Mouse (Mus musculus) olfactory bulb, adult 2 months (tissue): ENCODE measurements at regions not wholly inside any gene's neighbourhood (a gene's known extent, or its start where the extent isn't known, plus 50 kb on each side); places are given as distances from the start of the nearest gene placed in this dataset.
A peak's percentile ranks its signal among the peaks of the same experiment; 100 is the strongest.
"Not testable (repeated sequence)": the region's sequence is repeated elsewhere in the genome, so short reads cannot be mapped to it uniquely, and the experiment has no call there.

Experiments used
- H3K27ac ChIP-seq: fragments of 200-500 bp; 2 replicates; pipeline ENCODE4 v1.5.1; 2012; ENCODE audit warnings: low read depth, low read length; ENCODE audit not compliant: insufficient read depth
- H3K4me1 ChIP-seq: fragments of 200-500 bp; 2 replicates; pipeline ENCODE4 v1.6.1; 2012; ENCODE audit warnings: low read length; ENCODE audit not compliant: control insufficient read depth, insufficient read depth
- H3K4me3 ChIP-seq: fragments of 200-500 bp; 2 replicates; pipeline ENCODE4 v1.5.1; 2012; ENCODE audit warnings: mild to moderate bottlenecking, low read depth, low read length, moderate library complexity; ENCODE audit not compliant: insufficient read depth
- CTCF ChIP-seq: fragments of 200-500 bp; IDR thresholded peaks from 2 replicates; pipeline ENCODE4 v1.5.1; 2012; ENCODE audit warnings: low read depth, mild to moderate bottlenecking, low read length, moderate library complexity; ENCODE audit not compliant: insufficient read depth
- POLR2A ChIP-seq: fragments of 200-500 bp; IDR thresholded peaks from 2 replicates; pipeline ENCODE4 v1.6.1; 2012; ENCODE audit warnings: mild to moderate bottlenecking, low read depth, low read length, moderate library complexity; ENCODE audit not compliant: insufficient read depth
- WGBS: fragments of 180-500 bp; shearing (Covaris S2); methylation state at CpG from one replicate; pipeline ENCODE4 v1.1.7; 2018; 5-methylcytosine and 5-hydroxymethylcytosine counted together

- WGBS, result 17% methylated on average over 5 of the region's 5 CpGs
- peak overlapping the region; percentile 9; the same call in 1 of the 2 replicates for H3K4me3 ChIP-seq
- peak overlapping the region; percentile 55 for H3K27ac ChIP-seq
- no peaks in the 10 kb centered on the region for H3K4me1 ChIP-seq
- TF ChIP-seq CTCF (no peak), POLR2A (no peak)
Measured at GRCm38 (mm10) chr7:58399651-58400050, 256.3 kb upstream of the Atp10a start.

- 83% methylated on average over 1 of the region's 1 CpGs for WGBS
- TF ChIP-seq CTCF (no peak), POLR2A (no peak)
- Histone ChIP-seq H3K4me3 (no peak overlapping the region), H3K4me1 (no peaks in the 10 kb centered on the region), H3K27ac (no peak overlapping the region; the same call in 1 of the 2 replicates)
Measured at GRCm38 (mm10) chr7:58400594-58400993, 255.4 kb upstream of the Atp10a start.

GRCm38 (mm10) chr7:58436888-58437625, 218.9 kb upstream of the Atp10a start:
- H3K27ac ChIP-seq, result no peak overlapping the region
- H3K4me1 ChIP-seq, result no peaks in the 10 kb centered on the region
- H3K4me3 ChIP-seq, result no peak overlapping the region
- TF ChIP-seq POLR2A (no peak), CTCF (no peak)
- 73% methylated on average over 2 of the region's 2 CpGs for WGBS

GRCm38 (mm10) chr7:58442535-58443184, 213.3 kb upstream of the Atp10a start:
- WGBS, result 93% methylated on average over 1 of the region's 1 CpGs
- TF ChIP-seq CTCF (no peak), POLR2A (no peak)
- Histone ChIP-seq H3K4me3 (no peak overlapping the region), H3K27ac (no peak overlapping the region), H3K4me1 (no peaks in the 10 kb centered on the region)

GRCm38 (mm10) chr7:58443297-58443696, 212.7 kb upstream of the Atp10a start:
- Histone ChIP-seq H3K4me3 (no peak overlapping the region), H3K27ac (no peak overlapping the region), H3K4me1 (no peaks in the 10 kb centered on the region)
- no peak for TF ChIP-seq CTCF
- no peak for TF ChIP-seq POLR2A
- 90% methylated on average over 3 of the region's 3 CpGs for WGBS

GRCm38 (mm10) chr7:58445781-58446180, 210.2 kb upstream of the Atp10a start:
- WGBS, result 97% methylated on average over 1 of the region's 1 CpGs
- TF ChIP-seq POLR2A, result no peak
- no peak for TF ChIP-seq CTCF
- no peak overlapping the region for H3K4me3 ChIP-seq
- no peak overlapping the region for H3K27ac ChIP-seq
- H3K4me1 ChIP-seq, result no peaks in the 10 kb centered on the region

GRCm38 (mm10) chr7:58446261-58446660, 209.7 kb upstream of the Atp10a start:
- Histone ChIP-seq H3K4me3 (no peak overlapping the region), H3K4me1 (no peaks in the 10 kb centered on the region), H3K27ac (no peak overlapping the region)
- TF ChIP-seq POLR2A, result no peak
- TF ChIP-seq CTCF, result no peak

GRCm38 (mm10) chr7:58448727-58449126, 207.2 kb upstream of the Atp10a start:
- Histone ChIP-seq H3K4me3 (no peak overlapping the region), H3K4me1 (no peaks in the 10 kb centered on the region), H3K27ac (no peak overlapping the region)
- 70% methylated on average over 3 of the region's 3 CpGs for WGBS
- TF ChIP-seq POLR2A, result no peak
- TF ChIP-seq CTCF, result no peak

- 74% methylated on average over 1 of the region's 1 CpGs for whole genome bisulfite sequencing
- no peak for TF ChIP-seq CTCF
- TF ChIP-seq POLR2A, result no peak
- no peak overlapping the region for H3K27ac ChIP-seq
- H3K4me1 ChIP-seq, result no peaks in the 10 kb centered on the region
- H3K4me3 ChIP-seq, result no peak overlapping the region
Measured at GRCm38 (mm10) chr7:58451981-58452380, 204.0 kb upstream of the Atp10a start.

GRCm38 (mm10) chr7:58458146-58458545, 197.8 kb upstream of the Atp10a start:
- WGBS, result 90% methylated on average over 3 of the region's 3 CpGs
- not testable (repeated sequence) for H3K27ac ChIP-seq, H3K4me1 ChIP-seq, H3K4me3 ChIP-seq
